Comparison of ENCODE assay signal across 23 mouse cellular contexts in genomic region chr11:5426317-5426716, GRCm38 (mm10). TPM values are rescaled to one million over a fixed set of nuclear protein-coding genes. Genes with fewer than 3 reads are reported as not detected.
A peak's percentile ranks its signal among the peaks of the same experiment; 100 is the strongest.
DNase-seq lines count a peak whose midpoint lies in the region; ATAC-seq and TF ChIP-seq lines count a peak whose summit lies in the region.
"Had no signal": no experiment of that assay in that cellular context is flagged by ENCODE, and none has a peak within 500 bp of the region (broad histone marks: within the 10 kb centered on the region; RNA-seq: fewer than 3 reads in every experiment).

No protein-coding gene starts in this region.

- 0 out of 2 replicates have a peak overlapping the region, but pooled peaks have one; percentile 36 for H3K27ac ChIP-seq in kidney, adult 2 months (ENCODE audit: insufficient read depth, low read depth, low read length)
- peak overlapping the region; percentile 11; the same call in 1 of the 2 replicates for H3K27ac ChIP-seq in lung, embryonic 15.5 days
- H3K27ac ChIP-seq in lung, postnatal 0 days (ENCODE audit: low read length), result no peak overlapping the region
- H3K27ac ChIP-seq in liver, embryonic 16.5 days (ENCODE audit: low read length), result peak overlapping the region; percentile 42
- H3K27ac ChIP-seq: hindbrain, embryonic 14.5 days; kidney, postnatal 0 days had no signal

- H3K4me2 ChIP-seq in lung, embryonic 15.5 days, result no peak overlapping the region
- no peak overlapping the region for H3K4me2 ChIP-seq in lung, postnatal 0 days (replicated peaks; ENCODE audit: low read depth, low read length)
- no peak overlapping the region for H3K4me2 ChIP-seq in liver, embryonic 16.5 days (ENCODE audit: low read depth, low read length)
- H3K4me2 ChIP-seq: heart, embryonic 11.5 days; hindbrain, embryonic 14.5 days had no signal

- H3K36me3 ChIP-seq in kidney, adult 2 months (ENCODE audit: control insufficient read depth, insufficient read depth, low read length), result no peaks in the 10 kb centered on the region
- H3K36me3 ChIP-seq in lung, embryonic 15.5 days, result no peaks in the 10 kb centered on the region
- H3K36me3 ChIP-seq in lung, postnatal 0 days (ENCODE audit: insufficient read depth, low read length), result no peaks in the 10 kb centered on the region
- H3K36me3 ChIP-seq in liver, embryonic 16.5 days (ENCODE audit: control insufficient read depth, insufficient read depth), result no peaks in the 10 kb centered on the region

- TF ChIP-seq EP300 in lung, postnatal 0 days (IDR thresholded peaks at IDR 0.05), result no peak

- no peak overlapping the region for H3K4me3 ChIP-seq in kidney, adult 2 months (ENCODE audit: insufficient read depth, low read depth, low read length)
- no peak overlapping the region for H3K4me3 ChIP-seq in lung, embryonic 15.5 days
- H3K4me3 ChIP-seq in lung, postnatal 0 days (ENCODE audit: low read depth, low read length), result no peak overlapping the region
- no peak overlapping the region for H3K4me3 ChIP-seq in liver, embryonic 16.5 days (ENCODE audit: low read depth, low read length)

- no peak for TF ChIP-seq POLR2A in kidney, adult 2 months (IDR thresholded peaks at IDR 0.05; ENCODE audit: low read depth, low read length)

- no peak for ATAC-seq in lung, embryonic 15.5 days (ENCODE audit: borderline replicate concordance, extremely low read depth, low FRiP score, low TSS enrichment)
- no peak for ATAC-seq in lung, postnatal 0 days
- peak; percentile 81 for ATAC-seq in liver, embryonic 16.5 days (ENCODE audit: low read depth)
- ATAC-seq: forebrain, embryonic 14.5 days had no signal

- TF ChIP-seq CTCF in kidney, adult 2 months (conservative IDR thresholded peaks at IDR 0.05; ENCODE audit: insufficient read depth, insufficient read length, low read depth, low read length), result no peak
- no peak for TF ChIP-seq CTCF in lung, postnatal 0 days (IDR thresholded peaks at IDR 0.05)

- no peaks in the 10 kb centered on the region for H3K9me3 ChIP-seq in lung, embryonic 15.5 days
- H3K9me3 ChIP-seq in lung, postnatal 0 days (ENCODE audit: low read length), result no peaks in the 10 kb centered on the region
- H3K9me3 ChIP-seq in liver, embryonic 16.5 days (replicated peaks; ENCODE audit: control insufficient read depth, low read length), result no peaks in the 10 kb centered on the region

- WGBS in kidney, adult 2 months, result 70% methylated on average over 2 of the region's 2 CpGs
- WGBS in lung, embryonic 15.5 days, result 62% methylated on average over 2 of the region's 2 CpGs
- 60% methylated on average over 2 of the region's 2 CpGs for WGBS in lung, postnatal 0 days
- 75% methylated on average over 2 of the region's 2 CpGs for WGBS in liver, embryonic 16.5 days (ENCODE audit: insufficient replicate concordance)

- peaks cover 23% of the 10 kb centered on the region; the same call in 1 of the 2 replicates for H3K4me1 ChIP-seq in kidney, adult 2 months (ENCODE audit: control insufficient read depth, insufficient read depth, low read length)
- peaks cover 58% of the 10 kb centered on the region for H3K4me1 ChIP-seq in lung, embryonic 15.5 days
- peaks cover 6% of the 10 kb centered on the region; the same call in 1 of the 2 replicates for H3K4me1 ChIP-seq in lung, postnatal 0 days (ENCODE audit: insufficient read depth, low read depth, low read length)
- no peaks in the 10 kb centered on the region; the same call in 1 of the 2 replicates for H3K4me1 ChIP-seq in liver, embryonic 16.5 days (ENCODE audit: control insufficient read depth, low read depth, low read length)

- peak; percentile 39 for DNase-seq in kidney, adult 2 months
- DNase-seq in kidney, postnatal 4 days, result no peak
- DNase-seq in lung, postnatal 0 days (ENCODE audit: low spot score), result no peak
- no peak for DNase-seq in embryo, embryonic 10.5 days (ENCODE audit: low spot score)
- DNase-seq: adrenal gland, postnatal 25 days; B cell, adult 2 months; cerebellum, adult 18-20 months; cerebellum, postnatal 10 days; gastrocnemius, postnatal 10 days; heart, adult 18-20 months; kidney, adult 8-10 months; layer of hippocampus, postnatal 36 days; left cerebral cortex, postnatal 4 days; lung, adult 18-20 months; lung, postnatal 14 days; midbrain, embryonic 14.5 days; thymus, postnatal 4 days had no signal

- H3K27me3 ChIP-seq in kidney, adult 2 months (replicated peaks; ENCODE audit: control insufficient read depth, insufficient read depth, low read length), result no peaks in the 10 kb centered on the region
- no peaks in the 10 kb centered on the region for H3K27me3 ChIP-seq in lung, embryonic 15.5 days
- no peaks in the 10 kb centered on the region for H3K27me3 ChIP-seq in lung, postnatal 0 days (replicated peaks; ENCODE audit: insufficient read depth, low read length)
- H3K27me3 ChIP-seq in liver, embryonic 16.5 days (ENCODE audit: control insufficient read depth, insufficient read depth, low read depth, low read length), result no peaks in the 10 kb centered on the region

- no peak overlapping the region for H3K9ac ChIP-seq in lung, embryonic 15.5 days
- H3K9ac ChIP-seq in lung, postnatal 0 days (replicated peaks; ENCODE audit: low read depth), result no peak overlapping the region
- H3K9ac ChIP-seq in liver, embryonic 16.5 days (ENCODE audit: low read depth, low read length), result no peak overlapping the region
- H3K9ac ChIP-seq: hindbrain, embryonic 14.5 days had no signal

RNA-seq across cellular contexts. Expression of gene Znrf3, which starts 18.3 kb away (rescaled TPM):
- 6.2 and 7.7 TPM in 2 replicates for polyA plus RNA-seq in kidney, adult 2 months (2012; rRNA removed)
- polyA plus RNA-seq in lung, embryonic 15.5 days (2015; fragmentation: Nextera tagmentation; extraction: Ambion mirVana), result 14.7 and 15.8 TPM in 2 replicates
- polyA plus RNA-seq in lung, postnatal 0 days (2015; fragmentation: Nextera tagmentation; extraction: Ambion mirVana), result 15.4 and 16.3 TPM in 2 replicates
- 2.9 and 3.1 TPM in 2 replicates for polyA plus RNA-seq in liver, embryonic 16.5 days (2015; fragmentation: Nextera tagmentation; extraction: Ambion mirVana)
